Mouse (Mus musculus) monocyte, adult 5-6 weeks (primary cell): ENCODE data around the gene Trim7. TPM values are rescaled to one million over a fixed set of nuclear protein-coding genes. Genes with fewer than 3 reads are reported as not detected.
"Not testable (repeated sequence)": the region's sequence is repeated elsewhere in the genome, so short reads cannot be mapped to it uniquely, and the experiment has no call there.

Source experiments
- ATAC-seq: fragments of 153-309, 156-312 bp; replicated peaks from 2 replicates; pipeline ENCODE4 v1.8.0; 2017; ENCODE audit warnings: mild to moderate bottlenecking; ENCODE audit not compliant: low TSS enrichment, insufficient number of reproducible peaks, severe bottlenecking, poor library complexity, low FRiP score
- total RNA-seq: library from RNA; stranded (forward); fragments of 200-1000, 200-491, 200-594 nt; gene quantifications from 3 replicates; pipeline ENCODE4 v1.2.3, GENCODE M21; 2017

The Trim7 gene
- total RNA-seq, 1 experiment from 2014 or later = 15.5 TPM

DNA sequence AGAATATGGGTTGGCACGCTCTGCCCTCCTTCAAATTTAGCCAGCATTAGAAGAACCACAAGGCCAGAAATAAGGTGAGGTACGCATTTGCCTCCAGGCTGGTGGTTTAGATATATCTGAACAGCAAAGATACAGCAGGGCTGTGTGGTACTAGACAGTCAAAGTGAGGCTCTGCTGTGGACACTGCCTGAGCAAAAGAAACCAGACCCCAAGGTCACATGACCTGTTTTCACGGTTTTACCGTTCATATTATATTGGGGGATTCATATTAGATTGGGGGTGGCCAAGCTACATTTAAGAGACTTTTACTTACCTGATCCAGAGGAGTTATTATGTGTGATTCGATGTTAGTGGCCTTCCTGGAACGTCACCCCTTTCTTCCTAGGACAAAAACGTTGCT is 44.8 kb downstream of the Trim7 start:
- no peak for ATAC-seq

GRCm38 (mm10) chr11:48871201-48871772 is 45.3 kb downstream of the Trim7 start, which contains the start of gene Irgm1:
Gene Irgm1 (minus strand): TSS chr11:48871683.
- peak; percentile 32 for ATAC-seq

GRCm38 (mm10) chr11:48871817-48872541 is 46.0 kb downstream of the Trim7 start:
- peak; percentile 19 for ATAC-seq

GRCm38 (mm10) chr11:48872695-48873300 is 46.9 kb downstream of the Trim7 start:
- no peak for ATAC-seq

DNA sequence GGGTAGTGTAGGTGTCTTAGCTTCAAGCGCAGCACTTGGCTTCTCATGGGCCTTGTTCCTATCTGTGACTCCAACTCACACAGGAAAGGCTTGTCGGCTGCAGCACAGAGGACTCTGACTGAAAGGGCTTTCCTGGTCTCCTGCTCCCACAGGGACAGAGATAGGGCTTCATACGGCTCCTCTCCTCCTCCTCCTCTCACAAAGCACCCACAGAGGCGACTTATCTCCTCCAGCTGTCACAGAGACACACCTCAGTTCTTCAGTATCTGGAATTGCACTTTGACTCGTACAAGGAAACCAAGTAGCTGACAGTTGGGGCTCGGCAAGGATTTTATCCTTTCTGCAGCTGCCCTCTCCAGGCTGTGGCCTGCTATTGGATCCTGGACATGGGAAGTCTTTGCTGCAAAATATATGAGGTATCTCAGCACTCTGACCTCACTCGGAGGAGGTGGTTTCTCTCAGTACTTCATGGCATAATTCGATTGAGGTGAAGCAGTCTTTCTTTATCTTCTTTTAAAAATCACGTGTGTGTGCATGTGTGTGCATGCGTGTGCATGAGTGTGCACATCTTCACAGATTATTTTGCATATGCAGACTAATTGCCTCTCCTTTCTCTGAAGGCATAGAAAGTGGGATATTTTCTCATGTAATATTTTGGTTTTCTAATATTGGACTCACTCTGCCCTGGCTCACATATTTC is 47.8 kb downstream of the Trim7 start:
- no peak for ATAC-seq

DNA sequence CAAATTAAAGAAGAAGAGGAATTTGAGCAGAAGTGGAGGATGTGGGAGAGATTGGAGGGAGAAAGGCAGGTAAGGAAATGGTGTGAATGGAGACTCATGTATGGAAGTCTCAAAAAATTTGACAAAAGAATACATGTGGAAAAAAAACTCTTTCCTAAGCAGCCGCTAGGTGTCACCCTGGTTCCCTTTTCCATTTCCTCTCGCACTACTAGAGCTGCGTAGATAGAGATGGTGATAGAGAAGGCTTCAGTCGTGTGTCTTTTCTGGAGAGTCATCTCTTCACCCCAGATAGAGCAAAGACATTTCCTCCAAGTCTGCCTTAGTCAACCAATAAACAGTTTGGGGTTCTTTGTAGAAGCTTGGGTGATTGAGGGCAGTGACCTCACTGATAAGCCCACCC is 48.5 kb downstream of the Trim7 start:
- ATAC-seq = peak; percentile 27; the same call in 1 of the 2 replicates

- not testable (repeated sequence) for ATAC-seq
Observed at GRCm38 (mm10) chr11:48875343-48875837, 49.5 kb downstream of the Trim7 start.

DNA sequence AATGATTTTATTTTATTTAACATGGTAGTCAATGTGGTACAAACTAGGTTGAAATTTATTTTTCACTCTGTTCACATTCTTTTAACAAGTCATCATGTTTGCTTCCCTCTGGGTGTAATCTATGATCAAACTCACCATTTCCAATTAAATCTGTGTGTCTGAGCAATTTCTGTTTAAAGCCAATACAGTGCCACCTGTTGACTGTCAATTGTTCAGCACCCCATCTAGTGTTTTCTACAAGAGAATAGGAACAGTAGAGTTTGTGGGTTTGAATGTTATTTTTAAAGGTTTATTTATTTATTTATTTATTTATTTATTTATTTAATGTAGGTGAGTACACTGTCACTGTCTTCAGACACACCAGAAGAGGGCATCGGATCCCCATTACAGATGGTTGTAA is 50.7 kb downstream of the Trim7 start:
- no peak for ATAC-seq

DNA sequence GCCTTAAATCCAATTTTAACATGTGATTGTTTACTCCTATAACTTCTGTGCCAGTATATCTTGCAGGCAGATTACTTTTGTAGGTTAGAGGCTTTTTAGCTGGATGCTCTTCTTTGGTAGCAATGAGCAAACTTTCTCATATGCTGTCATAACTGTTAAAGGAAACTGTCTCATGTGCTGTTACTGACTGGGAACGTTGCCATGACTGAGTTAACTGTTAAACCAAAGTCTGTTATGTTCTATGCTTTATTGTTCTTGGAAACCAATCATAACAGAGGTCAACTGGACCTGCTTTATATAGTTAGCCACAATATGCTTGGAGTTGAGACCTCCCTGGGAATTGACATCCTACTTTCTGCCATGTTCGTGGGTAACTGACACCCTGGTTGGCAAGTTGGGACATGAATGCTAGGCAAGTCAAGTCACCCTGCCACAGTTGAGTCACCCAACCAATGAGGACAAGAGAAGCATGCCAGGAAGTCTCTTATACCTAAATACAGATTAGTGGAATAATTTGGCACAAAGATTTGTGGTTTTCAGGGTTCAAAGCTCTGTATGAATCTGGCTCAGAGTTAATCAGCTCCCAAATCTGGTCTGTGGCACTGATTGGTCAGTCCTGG is 73.0 kb downstream of the Trim7 start:
- no peak for ATAC-seq

- peak; percentile 85 for ATAC-seq
Observed at GRCm38 (mm10) chr11:48900654-48901566, 75.0 kb downstream of the Trim7 start.

DNA sequence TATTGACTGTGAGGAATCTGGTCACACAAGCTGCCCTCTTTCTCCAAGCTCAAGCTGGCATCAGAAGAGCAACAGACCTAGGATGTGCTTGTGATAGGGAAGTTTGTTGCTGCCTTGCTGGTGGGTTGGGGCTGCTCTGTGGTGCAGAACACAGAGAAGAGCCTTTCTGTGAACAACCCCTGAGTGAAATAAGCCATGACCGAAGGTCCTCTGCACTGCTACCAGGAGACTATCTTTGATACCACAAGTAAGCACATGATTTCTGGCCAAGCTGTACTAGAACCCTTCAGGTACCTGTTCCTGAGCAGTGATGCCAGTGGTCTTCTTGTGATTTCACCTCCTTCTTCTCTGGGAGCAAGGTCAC is 75.6 kb downstream of the Trim7 start:
- peak; percentile 14; the same call in 1 of the 2 replicates for ATAC-seq

Other genes with a start within 250 kb of the Trim7 start
- 995 to 1,435 TPM (median 1,367 TPM) in 3 replicates for gene Rack1, start 25.8 kb upstream of the Trim7 start, total RNA-seq
- 52.9 to 85.7 TPM (median 59.4 TPM) in 3 replicates for gene Trim41, start 8.8 kb upstream of the Trim7 start, total RNA-seq
- 7.5 to 29.4 TPM (median 12.2 TPM) in 3 replicates for gene Gm12184, start 515 bp downstream of the Trim7 start, total RNA-seq
- gene Irgm1, start 45.5 kb downstream of the Trim7 start, total RNA-seq = 36.6 to 51.0 TPM (median 48.9 TPM) in 3 replicates
- 6.7 to 9.7 TPM (median 8.8 TPM) in 3 replicates for gene Gm5431, start 76.1 kb downstream of the Trim7 start, total RNA-seq
- gene Psme2b, start 120.0 kb downstream of the Trim7 start, total RNA-seq = 32.3 to 73.6 TPM (median 37.8 TPM) in 3 replicates
- gene Olfr56, start 152.7 kb downstream of the Trim7 start, total RNA-seq = 0.29 to 2.8 TPM (median 0.85 TPM) in 3 replicates
- gene 9930111J21Rik1, start 153.3 kb downstream of the Trim7 start, total RNA-seq = 33.5 to 71.5 TPM (median 41.1 TPM) in 3 replicates
- 0.10 to 1.4 TPM in 2 of 3 replicates, not detected in the other for gene Gm12185, start 166.1 kb downstream of the Trim7 start, total RNA-seq
- gene Tgtp1, start 168.0 kb downstream of the Trim7 start, total RNA-seq = 1.3 to 3.0 TPM (median 1.7 TPM) in 3 replicates
- 84.2 to 227 TPM (median 114 TPM) in 3 replicates for gene 9930111J21Rik2, start 225.1 kb downstream of the Trim7 start, total RNA-seq
- gene Tgtp2, start 238.1 kb downstream of the Trim7 start, total RNA-seq = 15.9 to 85.7 TPM (median 25.2 TPM) in 3 replicates